Mouse (Mus musculus): ENCODE measurements around the gene Aip. TPM values are rescaled to one million over a fixed set of nuclear protein-coding genes. Genes with fewer than 3 reads are reported as not detected.
A peak's percentile ranks its signal among the peaks of the same experiment; 100 is the strongest.

The Aip gene
- 70.9 and 71.1 TPM in 2 replicates for polyA plus RNA-seq (2016; fragmentation: Nextera tagmentation; extraction: Ambion mirVana)

GRCm38 (mm10) chr19:4125741-4126696 lies at the start of gene Aip:
Gene Aip (minus strand): TSS chr19:4125858.
- H3K4me1 ChIP-seq, result peaks cover 32% of the 10 kb centered on the region
- DNase-seq (ENCODE audit: low spot score), result peak; percentile 99
- H3K36me3 ChIP-seq (replicated peaks), result peaks cover 38% of the 10 kb centered on the region
- H3K9me3 ChIP-seq, result no peaks in the 10 kb centered on the region
- H3K27ac ChIP-seq (replicated peaks), result peak within 1 kb of the TSS; percentile 86
- no peaks in the 10 kb centered on the region for H3K27me3 ChIP-seq (replicated peaks; ENCODE audit: low read depth, poor library complexity, severe bottlenecking)
- WGBS, result 1% methylated on average over 64 of the region's 64 CpGs
- H3K4me3 ChIP-seq, result peak within 1 kb of the TSS; percentile 74

DNA sequence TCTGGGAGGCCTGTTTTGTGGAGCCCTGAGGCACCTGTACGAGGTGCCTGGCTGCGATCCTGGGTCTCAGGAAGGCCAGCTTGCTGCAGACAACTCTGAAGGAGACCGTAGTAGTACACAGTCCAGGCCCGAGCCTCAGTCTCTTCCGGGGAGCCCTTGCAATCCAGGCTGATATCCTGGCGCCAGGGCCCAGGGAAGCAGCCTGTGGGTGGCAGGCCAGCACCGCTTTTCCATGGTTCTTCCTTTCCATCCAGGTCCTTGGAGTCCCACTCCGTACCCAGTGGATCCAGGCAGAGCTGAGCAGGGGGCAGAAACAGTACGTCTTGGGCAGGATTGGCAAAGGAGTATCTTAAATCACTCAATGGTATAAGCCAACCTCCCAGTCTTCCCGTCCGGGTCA lies 47.3 kb upstream of the Aip start:
- H3K27ac ChIP-seq (replicated peaks), result 0 out of 2 replicates have a peak overlapping the region, but pooled peaks have one; percentile 2
- WGBS, result 60% methylated on average over 11 of the region's 11 CpGs
- H3K4me1 ChIP-seq, result peaks cover 46% of the 10 kb centered on the region
- DNase-seq (ENCODE audit: low spot score), result no peak
- no peaks in the 10 kb centered on the region for H3K9me3 ChIP-seq
- peaks cover 20% of the 10 kb centered on the region for H3K27me3 ChIP-seq (replicated peaks; ENCODE audit: low read depth, poor library complexity, severe bottlenecking)
- no peaks in the 10 kb centered on the region for H3K36me3 ChIP-seq (replicated peaks)
- no peak overlapping the region for H3K4me3 ChIP-seq

GRCm38 (mm10) chr19:4171393-4172290 lies 46.0 kb upstream of the Aip start:
- no peak for DNase-seq (ENCODE audit: low spot score)
- no peak overlapping the region for H3K4me3 ChIP-seq
- WGBS, result 63% methylated on average over 13 of the region's 13 CpGs

GRCm38 (mm10) chr19:4170723-4171392 lies 45.2 kb upstream of the Aip start:
- 84% methylated on average over 10 of the region's 10 CpGs for WGBS
- Histone ChIP-seq H3K4me3 (no peak overlapping the region), H3K36me3 (replicated peaks) (no peaks in the 10 kb centered on the region), H3K27ac (replicated peaks) (peak overlapping the region; percentile 92; the same call in 1 of the 2 replicates), H3K27me3 (replicated peaks; ENCODE audit: low read depth, poor library complexity, severe bottlenecking) (peaks cover 20% of the 10 kb centered on the region; the same call in 1 of the 2 replicates), H3K4me1 (peaks cover 43% of the 10 kb centered on the region), H3K9me3 (no peaks in the 10 kb centered on the region)
- no peak for DNase-seq (ENCODE audit: low spot score)

More at GRCm38 (mm10) chr19:4171393-4172290, 46.0 kb upstream of the Aip start:
- Histone ChIP-seq H3K4me1 (peaks cover 46% of the 10 kb centered on the region), H3K27me3 (replicated peaks; ENCODE audit: low read depth, poor library complexity, severe bottlenecking) (peaks cover 20% of the 10 kb centered on the region), H3K36me3 (replicated peaks) (no peaks in the 10 kb centered on the region), H3K9me3 (no peaks in the 10 kb centered on the region), H3K27ac (replicated peaks) (peak overlapping the region; percentile 40)

DNA sequence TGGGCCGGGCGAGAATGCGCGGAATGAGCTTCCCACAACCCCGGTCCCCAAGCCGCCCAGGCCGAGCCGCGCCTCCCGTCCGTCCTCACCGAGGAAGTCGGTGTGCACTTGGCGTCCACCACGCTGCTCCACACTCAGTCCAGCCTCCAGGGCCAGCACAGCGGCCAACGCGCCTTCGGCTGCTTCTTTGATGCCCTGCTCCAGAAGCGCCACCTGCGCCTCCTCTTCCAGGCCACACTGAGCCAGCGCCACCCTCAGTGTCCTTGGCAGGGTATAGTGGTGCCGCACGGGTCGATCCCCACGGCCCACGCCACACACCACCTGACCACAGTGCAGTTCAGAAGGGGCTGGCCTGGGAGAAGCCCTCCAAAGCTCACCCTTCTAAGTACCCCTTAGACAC lies 44.2 kb upstream of the Aip start:
- WGBS, result 8% methylated on average over 27 of the region's 27 CpGs
- no peak for DNase-seq (ENCODE audit: low spot score)
- H3K9me3 ChIP-seq, result no peaks in the 10 kb centered on the region
- peaks cover 20% of the 10 kb centered on the region; the same call in 1 of the 2 replicates for H3K27me3 ChIP-seq (replicated peaks; ENCODE audit: low read depth, poor library complexity, severe bottlenecking)
- peaks cover 33% of the 10 kb centered on the region for H3K4me1 ChIP-seq
- peak overlapping the region; percentile 63 for H3K4me3 ChIP-seq
- H3K36me3 ChIP-seq (replicated peaks), result no peaks in the 10 kb centered on the region
- H3K27ac ChIP-seq (replicated peaks), result peak overlapping the region; percentile 92

DNA sequence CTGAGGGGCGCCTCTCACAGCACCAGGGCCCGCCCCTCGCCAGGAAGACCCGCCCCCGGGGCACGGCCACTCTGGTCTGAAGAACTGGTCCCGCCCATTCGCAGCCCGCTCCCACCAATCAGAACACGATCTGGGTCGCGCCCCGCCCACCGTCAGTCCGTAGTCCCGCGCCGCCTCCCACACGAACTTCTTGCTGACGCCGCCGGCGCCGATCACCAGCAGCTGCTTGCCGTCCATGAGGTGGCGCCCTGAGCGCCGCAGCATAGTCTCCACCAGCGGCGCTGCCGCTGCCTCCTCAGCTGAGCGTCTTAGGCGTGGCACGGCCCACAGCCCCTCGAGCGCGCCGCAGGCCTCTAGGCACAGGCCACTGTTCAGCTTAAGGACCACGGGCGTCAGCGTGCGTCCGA lies 43.7 kb upstream of the Aip start:
- Histone ChIP-seq H3K27ac (replicated peaks) (peak overlapping the region; percentile 92), H3K9me3 (no peaks in the 10 kb centered on the region), H3K4me3 (peak overlapping the region; percentile 63), H3K4me1 (peaks cover 31% of the 10 kb centered on the region), H3K27me3 (replicated peaks; ENCODE audit: low read depth, poor library complexity, severe bottlenecking) (peaks cover 17% of the 10 kb centered on the region; the same call in 1 of the 2 replicates), H3K36me3 (replicated peaks) (no peaks in the 10 kb centered on the region)
- under 1% methylated on average over 43 of the region's 43 CpGs for WGBS
- peak; percentile 100 for DNase-seq (ENCODE audit: low spot score)

GRCm38 (mm10) chr19:4166678-4167476 lies 41.2 kb upstream of the Aip start:
- 83% methylated on average over 9 of the region's 9 CpGs for WGBS
- H3K27me3 ChIP-seq (replicated peaks; ENCODE audit: low read depth, poor library complexity, severe bottlenecking), result peaks cover 14% of the 10 kb centered on the region; the same call in 1 of the 2 replicates
- DNase-seq (ENCODE audit: low spot score), result no peak
- H3K4me3 ChIP-seq, result no peak overlapping the region
- no peak overlapping the region for H3K27ac ChIP-seq (replicated peaks)
- peaks cover 41% of the 10 kb centered on the region for H3K4me1 ChIP-seq
- H3K36me3 ChIP-seq (replicated peaks), result no peaks in the 10 kb centered on the region
- no peaks in the 10 kb centered on the region for H3K9me3 ChIP-seq

- Histone ChIP-seq H3K9me3 (no peaks in the 10 kb centered on the region), H3K27me3 (replicated peaks; ENCODE audit: low read depth, poor library complexity, severe bottlenecking) (no peaks in the 10 kb centered on the region), H3K27ac (replicated peaks) (no peak overlapping the region), H3K36me3 (replicated peaks) (peaks cover 15% of the 10 kb centered on the region), H3K4me3 (no peak overlapping the region), H3K4me1 (peaks cover 20% of the 10 kb centered on the region)
- WGBS, result 82% methylated on average over 2 of the region's 2 CpGs
- no peak for DNase-seq (ENCODE audit: low spot score)
Observed at GRCm38 (mm10) chr19:4164721-4165120, 39.1 kb upstream of the Aip start.

DNA sequence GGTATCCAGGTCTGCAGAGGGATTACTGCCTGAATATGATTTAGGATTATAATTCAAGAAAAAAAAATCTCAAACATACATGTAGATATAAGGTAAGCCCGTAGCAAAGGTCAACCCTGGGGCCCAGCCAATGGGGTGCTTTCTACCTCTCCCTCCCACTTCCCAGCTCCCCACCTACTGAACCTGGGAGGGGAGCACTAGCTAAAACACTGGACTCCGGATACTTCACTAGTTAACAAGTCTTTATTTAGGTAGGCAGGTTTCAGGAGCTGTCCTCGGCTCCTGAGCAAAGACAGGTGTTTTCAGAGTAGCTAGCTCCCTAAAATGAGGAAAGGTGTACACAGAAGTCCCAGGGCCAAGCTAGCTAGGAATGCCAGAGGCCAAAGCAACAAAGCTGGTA lies 38.4 kb upstream of the Aip start:
- no peaks in the 10 kb centered on the region for H3K9me3 ChIP-seq
- peak overlapping the region; percentile 89; the same call in 1 of the 2 replicates for H3K27ac ChIP-seq (replicated peaks)
- H3K4me1 ChIP-seq, result peaks cover 17% of the 10 kb centered on the region
- H3K4me3 ChIP-seq, result no peak overlapping the region
- H3K36me3 ChIP-seq (replicated peaks), result peaks cover 22% of the 10 kb centered on the region
- no peaks in the 10 kb centered on the region for H3K27me3 ChIP-seq (replicated peaks; ENCODE audit: low read depth, poor library complexity, severe bottlenecking)
- 80% methylated on average over 3 of the region's 3 CpGs for WGBS
- DNase-seq (ENCODE audit: low spot score), result no peak

DNA sequence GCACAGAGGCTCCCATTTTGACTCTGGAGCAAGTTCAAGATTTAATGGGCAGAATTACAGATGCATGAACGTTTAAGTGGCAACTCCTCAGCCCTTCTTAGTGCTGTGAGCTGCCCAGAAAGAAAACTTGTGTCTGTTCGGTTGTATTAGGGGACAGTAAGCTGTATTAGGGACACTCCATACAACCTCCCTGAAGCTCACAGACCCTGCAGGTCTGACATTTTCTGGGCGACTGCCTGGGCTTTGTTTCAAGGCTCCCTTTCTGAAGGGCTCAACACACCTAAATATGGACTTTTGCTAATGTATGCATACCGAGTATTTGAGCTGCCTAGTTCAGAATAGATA lies 37.9 kb upstream of the Aip start:
- no peaks in the 10 kb centered on the region for H3K27me3 ChIP-seq (replicated peaks; ENCODE audit: low read depth, poor library complexity, severe bottlenecking)
- peaks cover 17% of the 10 kb centered on the region for H3K4me1 ChIP-seq
- H3K27ac ChIP-seq (replicated peaks), result peak overlapping the region; percentile 89
- 36% methylated on average over 4 of the region's 4 CpGs for WGBS
- no peaks in the 10 kb centered on the region for H3K9me3 ChIP-seq
- no peak for DNase-seq (ENCODE audit: low spot score)
- H3K4me3 ChIP-seq, result peak overlapping the region; percentile 78
- H3K36me3 ChIP-seq (replicated peaks), result peaks cover 27% of the 10 kb centered on the region
